Mouse (Mus musculus) myocyte (in vitro differentiated cells): ENCODE measurements around the gene Rpl23. TPM values are rescaled to one million over a fixed set of nuclear protein-coding genes. Genes with fewer than 3 reads are reported as not detected.
"Not testable (repeated sequence)": the region's sequence is repeated elsewhere in the genome, so short reads cannot be mapped to it uniquely, and the experiment has no call there.

Source experiments
- H3K27me3 ChIP-seq: one replicate; pipeline ENCODE4 v1.6.1; 2011; ENCODE audit not compliant: control insufficient read depth, insufficient read depth, insufficient read length
- H3K36me3 ChIP-seq: one replicate; pipeline ENCODE4 v1.6.1; 2011; ENCODE audit not compliant: control insufficient read depth, insufficient read depth
- H3K4me2 ChIP-seq: one replicate; pipeline ENCODE4 v1.6.1; 2011; ENCODE audit warnings: low read depth, control low read depth
- H3K4me3 ChIP-seq: one replicate; pipeline ENCODE4 v1.5.1; 2011; ENCODE audit warnings: mild to moderate bottlenecking, control low read depth, moderate library complexity
- H3K79me2 ChIP-seq: one replicate; pipeline ENCODE4 v1.6.1; 2011; ENCODE audit not compliant: control insufficient read depth, insufficient read depth
- H3ac ChIP-seq: one replicate; pipeline ENCODE4 v1.6.1; 2011; ENCODE audit not compliant: control insufficient read depth, insufficient read length
- CEBPB ChIP-seq: IDR thresholded peaks from 2 replicates; pipeline ENCODE4 v1.6.1; 2011; ENCODE audit warnings: mild to moderate bottlenecking, moderate library complexity; ENCODE audit not compliant: poor library complexity, insufficient read depth, severe bottlenecking
- E2F4 ChIP-seq: IDR thresholded peaks from one replicate; pipeline ENCODE4 v1.6.1; 2011; ENCODE audit warnings: mild to moderate bottlenecking, control low read depth, moderate library complexity; ENCODE audit not compliant: insufficient read depth
- MAX ChIP-seq: IDR thresholded peaks from one replicate; pipeline ENCODE4 v1.6.1; 2011; ENCODE audit warnings: low read depth, mild to moderate bottlenecking, control low read depth
- MYOD1 ChIP-seq, 3 experiments: IDR thresholded peaks; one replicate each; pipeline ENCODE4 v1.6.1; 2011; ENCODE audit warnings: control low read depth in 2 of 3, low read depth in 2 of 3, mild to moderate bottlenecking in 2 of 3, moderate library complexity in 1 of 3; ENCODE audit not compliant: insufficient read length in 2 of 3, control insufficient read depth in 1 of 3
- MYOG ChIP-seq, 3 experiments: IDR thresholded peaks; one replicate each; pipeline ENCODE4 v1.6.1; 2011; ENCODE audit warnings: control low read depth in 2 of 3, low read depth in 2 of 3, mild to moderate bottlenecking in 2 of 3; ENCODE audit not compliant: insufficient read length in 2 of 3, control insufficient read depth in 1 of 3, insufficient read depth in 1 of 3
- POLR2A ChIP-seq: IDR thresholded peaks from one replicate; pipeline ENCODE4 v1.6.1; 2011; ENCODE audit warnings: low read depth, mild to moderate bottlenecking, control low read depth, moderate library complexity; ENCODE audit not compliant: insufficient read length
- POLR2AphosphoS2 ChIP-seq: IDR thresholded peaks from one replicate; pipeline ENCODE4 v1.6.1; 2011; ENCODE audit warnings: low read depth, control low read depth; ENCODE audit not compliant: insufficient read length
- REST ChIP-seq: IDR thresholded peaks from one replicate; pipeline ENCODE4 v1.6.1; 2011; ENCODE audit warnings: mild to moderate bottlenecking, control low read depth, moderate library complexity; ENCODE audit not compliant: insufficient read depth, insufficient read length
- SRF ChIP-seq: IDR thresholded peaks from one replicate; pipeline ENCODE4 v1.6.1; 2011; ENCODE audit warnings: low read depth; ENCODE audit not compliant: control insufficient read depth, insufficient read length
- TCF12 ChIP-seq: IDR thresholded peaks from one replicate; pipeline ENCODE4 v1.6.1; 2011; ENCODE audit warnings: mild to moderate bottlenecking, control low read depth; ENCODE audit not compliant: poor library complexity, insufficient read depth, severe bottlenecking
- TCF3 ChIP-seq: IDR thresholded peaks from one replicate; pipeline ENCODE4 v1.6.1; 2011; ENCODE audit warnings: low read depth, control low read depth; ENCODE audit not compliant: insufficient read length
- USF1 ChIP-seq: IDR thresholded peaks from one replicate; pipeline ENCODE4 v1.6.1; 2011; ENCODE audit warnings: low read depth, mild to moderate bottlenecking, control low read depth, moderate library complexity
- polyA plus RNA-seq: library from polyadenylated mRNA; unstranded; fragments of >200 nt; fragmentation: generic; extraction: Trizol; gene quantifications from one replicate; pipeline ENCODE4 v1.2.1, GENCODE M21; 2012; ENCODE audit warnings: missing spikeins

The Rpl23 gene
- polyA plus RNA-seq, 1 experiment = 1,321 TPM

DNA sequence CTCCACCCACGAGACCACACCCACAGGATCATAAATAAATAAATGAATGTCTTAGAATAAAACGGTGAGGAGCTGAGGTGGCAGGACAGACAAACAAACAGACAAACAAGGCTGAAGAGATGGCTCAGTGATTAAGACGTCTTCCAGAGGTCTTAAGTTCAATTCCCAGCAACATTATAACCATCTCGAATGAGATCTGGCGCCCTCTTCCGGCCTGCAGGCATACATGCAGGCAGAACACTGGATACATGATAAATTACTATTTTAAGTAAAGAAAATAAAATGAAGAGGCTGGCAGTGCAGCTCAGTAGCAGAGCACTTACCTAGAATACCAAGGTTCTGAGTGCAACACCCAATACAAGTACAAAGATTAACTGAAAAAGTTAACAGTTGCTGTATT, 43.5 kb downstream of the Rpl23 start:
- no peaks in the 10 kb centered on the region for H3K27me3 ChIP-seq
- H3K79me2 ChIP-seq = peaks cover 84% of the 10 kb centered on the region
- no peak overlapping the region for H3ac ChIP-seq
- TF ChIP-seq TCF12 = no peak
- TF ChIP-seq TCF3 = no peak
- no peak for TF ChIP-seq MYOD1 (IDR thresholded peaks at IDR 0.05; ENCODE audit: control insufficient read depth in 1 of 3, insufficient read length in 2 of 3, low read depth in 2 of 3)
- TF ChIP-seq POLR2AphosphoS2 = no peak
- H3K36me3 ChIP-seq = no peaks in the 10 kb centered on the region
- H3K4me3 ChIP-seq = no peak overlapping the region
- H3K4me2 ChIP-seq = no peak overlapping the region

DNA sequence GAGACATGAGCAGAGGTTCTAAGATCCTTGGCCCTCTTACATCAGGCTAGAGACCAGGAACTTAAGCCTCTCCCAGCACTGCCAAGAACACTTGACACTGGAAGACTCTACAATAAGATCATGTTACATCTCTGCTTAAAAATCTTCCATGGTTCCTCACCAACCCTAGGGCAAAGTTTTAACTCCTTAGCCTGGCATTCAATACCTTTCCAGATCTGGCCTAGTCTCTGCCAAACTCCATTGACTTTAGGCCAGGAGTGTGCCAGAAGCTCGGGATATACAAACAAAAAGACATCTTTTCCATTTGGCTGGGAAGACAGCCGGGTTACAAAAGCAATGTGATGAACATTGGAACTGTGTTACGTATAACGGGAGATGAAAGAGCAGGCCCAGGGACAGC, 44.6 kb downstream of the Rpl23 start:
- Histone ChIP-seq H3K27me3 (no peaks in the 10 kb centered on the region), H3K79me2 (peaks cover 79% of the 10 kb centered on the region), H3K4me2 (peak overlapping the region; percentile 50), H3ac (no peak overlapping the region), H3K36me3 (no peaks in the 10 kb centered on the region), H3K4me3 (no peak overlapping the region)
- TF ChIP-seq CEBPB = no peak
- TF ChIP-seq REST = no peak
- no peak for TF ChIP-seq POLR2AphosphoS2
- TF ChIP-seq TCF3 = no peak
- no peak for TF ChIP-seq MYOD1 (IDR thresholded peaks at IDR 0.05; ENCODE audit: control insufficient read depth in 1 of 3, insufficient read length in 2 of 3, low read depth in 2 of 3)
- TF ChIP-seq MAX = no peak
- TF ChIP-seq USF1 = no peak
- TF ChIP-seq TCF12 = no peak
- no peak for TF ChIP-seq E2F4
- no peak for TF ChIP-seq SRF
- TF ChIP-seq MYOG (IDR thresholded peaks at IDR 0.05; ENCODE audit: control insufficient read depth in 1 of 3, insufficient read depth in 1 of 3, insufficient read length in 2 of 3, low read depth in 2 of 3) = no peak
- no peak for TF ChIP-seq POLR2A

DNA sequence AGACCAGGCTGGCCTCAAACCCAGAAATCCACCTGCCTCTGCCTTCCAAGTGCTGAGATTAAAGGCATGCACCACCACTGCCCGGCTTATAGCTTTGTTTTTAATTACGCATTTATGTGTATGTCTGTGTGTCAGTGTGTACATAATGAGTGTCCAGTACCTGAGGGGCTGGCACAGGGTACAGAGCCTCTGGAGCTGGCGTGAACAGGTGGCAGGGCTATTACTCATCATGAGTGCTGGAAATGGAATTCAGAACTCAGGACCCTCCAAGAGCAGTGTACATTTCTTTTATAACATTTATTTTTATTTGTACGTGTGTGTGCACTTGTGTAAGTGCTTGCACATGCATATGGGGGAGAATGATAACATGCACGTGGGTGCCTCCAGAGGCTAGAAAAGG, 45.6 kb downstream of the Rpl23 start:
- TF ChIP-seq E2F4 (no peak), MYOD1 (IDR thresholded peaks at IDR 0.05; ENCODE audit: control insufficient read depth in 1 of 3, insufficient read length in 2 of 3, low read depth in 2 of 3) (peak in 1 of 3 experiments; percentile 64)
- no peak overlapping the region for H3K4me3 ChIP-seq
- H3K4me2 ChIP-seq = peak overlapping the region; percentile 50
- H3K79me2 ChIP-seq = peaks cover 70% of the 10 kb centered on the region
- H3ac ChIP-seq = no peak overlapping the region
- H3K27me3 ChIP-seq = no peaks in the 10 kb centered on the region
- no peaks in the 10 kb centered on the region for H3K36me3 ChIP-seq

DNA sequence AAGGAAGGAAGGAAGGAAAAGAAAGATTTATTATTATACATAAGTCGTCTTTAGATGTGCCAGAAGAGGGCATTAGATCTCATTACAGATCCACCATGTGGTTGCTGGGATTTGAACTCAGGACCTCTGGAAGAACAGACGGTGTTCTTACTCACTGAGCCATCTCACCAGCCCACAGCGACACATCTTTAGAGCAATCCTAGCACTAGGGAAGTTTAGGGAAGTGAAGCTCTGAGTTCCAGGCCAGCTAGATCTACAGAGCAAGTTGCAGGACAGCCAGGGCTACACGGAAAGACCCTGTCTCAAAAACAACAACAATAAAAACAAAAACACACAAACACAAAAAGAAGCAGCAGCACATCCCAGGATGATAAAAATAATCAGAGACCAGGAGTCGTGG, 47.4 kb downstream of the Rpl23 start:
- not testable (repeated sequence) for H3K27me3 ChIP-seq, H3ac ChIP-seq, H3K4me3 ChIP-seq, H3K4me2 ChIP-seq
- peaks cover 15% of the 10 kb centered on the region for H3K36me3 ChIP-seq
- H3K79me2 ChIP-seq = peaks cover 52% of the 10 kb centered on the region

GRCm38 (mm10) chr11:97733689-97734088, 48.5 kb downstream of the Rpl23 start:
- H3K36me3 ChIP-seq = peaks cover 15% of the 10 kb centered on the region
- no peak overlapping the region for H3K4me3 ChIP-seq
- H3K79me2 ChIP-seq = peaks cover 40% of the 10 kb centered on the region
- TF ChIP-seq MYOD1 (IDR thresholded peaks at IDR 0.05; ENCODE audit: control insufficient read depth in 1 of 3, insufficient read length in 2 of 3, low read depth in 2 of 3) = no peak
- TF ChIP-seq POLR2AphosphoS2 = no peak
- no peak for TF ChIP-seq MAX
- TF ChIP-seq USF1 = no peak
- no peak for TF ChIP-seq MYOG (IDR thresholded peaks at IDR 0.05; ENCODE audit: control insufficient read depth in 1 of 3, insufficient read depth in 1 of 3, insufficient read length in 2 of 3, low read depth in 2 of 3)
- TF ChIP-seq TCF3 = no peak
- H3K27me3 ChIP-seq = no peaks in the 10 kb centered on the region
- H3K4me2 ChIP-seq = no peak overlapping the region
- H3ac ChIP-seq = no peak overlapping the region

DNA sequence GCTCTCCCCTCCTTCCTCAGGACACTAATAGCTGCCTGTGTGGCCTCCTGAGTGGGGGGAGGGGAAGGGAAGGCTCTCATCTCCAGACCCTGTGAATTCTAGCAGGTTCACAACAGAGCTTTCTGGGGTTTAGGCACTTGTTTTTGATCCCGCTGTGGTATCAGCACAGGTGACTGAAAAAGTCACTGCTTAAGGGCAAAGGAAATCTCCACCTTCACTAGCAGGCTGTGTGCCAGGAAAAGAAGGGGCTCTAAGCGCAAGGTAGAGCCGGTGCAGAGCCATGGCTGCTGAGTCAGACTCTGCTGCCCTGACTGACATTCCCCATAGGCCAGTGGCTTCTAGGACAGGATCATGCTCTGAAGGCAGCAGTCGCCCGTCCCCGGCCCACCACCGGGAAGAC, 53.5 kb downstream of the Rpl23 start:
- H3K4me3 ChIP-seq = no peak overlapping the region
- H3K79me2 ChIP-seq = peaks cover 7% of the 10 kb centered on the region
- TF ChIP-seq TCF3 = no peak
- TF ChIP-seq MYOD1 (IDR thresholded peaks at IDR 0.05; ENCODE audit: control insufficient read depth in 1 of 3, insufficient read length in 2 of 3, low read depth in 2 of 3) = no peak
- no peak for TF ChIP-seq CEBPB
- TF ChIP-seq MYOG (IDR thresholded peaks at IDR 0.05; ENCODE audit: control insufficient read depth in 1 of 3, insufficient read depth in 1 of 3, insufficient read length in 2 of 3, low read depth in 2 of 3) = no peak
- TF ChIP-seq REST = no peak
- no peak for TF ChIP-seq USF1
- TF ChIP-seq SRF = no peak
- TF ChIP-seq MAX = no peak
- no peak for TF ChIP-seq E2F4
- no peak for TF ChIP-seq POLR2AphosphoS2
- no peak for TF ChIP-seq POLR2A
- TF ChIP-seq TCF12 = no peak
- H3K36me3 ChIP-seq = peaks cover 34% of the 10 kb centered on the region
- H3K4me2 ChIP-seq = peak overlapping the region; percentile 53
- no peaks in the 10 kb centered on the region for H3K27me3 ChIP-seq
- H3ac ChIP-seq = no peak overlapping the region
